Mouse (Mus musculus) cerebellum, adult 11-12 months (tissue): ENCODE results near the gene Rag2.

Experiments used
- DNase-seq: peaks from one replicate; pipeline ENCODE4 v3.0.0; 2022

Gene Rag2

GRCm38 (mm10) chr2:101627227-101627626 is 2.7 kb downstream of the Rag2 start:
- no peak for DNase-seq

- peak; percentile 93 for DNase-seq
Measured at GRCm38 (mm10) chr2:101628297-101629236, 4.0 kb downstream of the Rag2 start.

GRCm38 (mm10) chr2:101638979-101639839 is 14.7 kb downstream of the Rag2 start:
- DNase-seq = no peak

- no peak for DNase-seq
Measured at GRCm38 (mm10) chr2:101639840-101640350, 15.4 kb downstream of the Rag2 start.

GRCm38 (mm10) chr2:101645841-101646240 is 21.3 kb downstream of the Rag2 start:
- no peak for DNase-seq

- DNase-seq = no peak
Measured at GRCm38 (mm10) chr2:101648361-101648760, 23.8 kb downstream of the Rag2 start.

- peak; percentile 89 for DNase-seq
Measured at GRCm38 (mm10) chr2:101649114-101649671, 24.7 kb downstream of the Rag2 start, which contains the start of the genes Rag1 and B230118H07Rik. Rag1 (minus strand) TSS chr2:101649501. B230118H07Rik (minus strand) TSS chr2:101649532.

GRCm38 (mm10) chr2:101650446-101650845 is 25.9 kb downstream of the Rag2 start:
- DNase-seq = no peak

- DNase-seq = no peak
Measured at GRCm38 (mm10) chr2:101652204-101652920, 27.8 kb downstream of the Rag2 start.

- peak; percentile 71 for DNase-seq
Measured at GRCm38 (mm10) chr2:101652921-101653597, 28.5 kb downstream of the Rag2 start.

- no peak for DNase-seq
Measured at GRCm38 (mm10) chr2:101660536-101660935, 36.0 kb downstream of the Rag2 start.

GRCm38 (mm10) chr2:101665058-101665702 is 40.7 kb downstream of the Rag2 start:
- peak; percentile 70 for DNase-seq

- no peak for DNase-seq
Measured at GRCm38 (mm10) chr2:101665703-101666092, 41.2 kb downstream of the Rag2 start.

- DNase-seq = no peak
Measured at GRCm38 (mm10) chr2:101668751-101669150, 44.2 kb downstream of the Rag2 start.

- DNase-seq = peak; percentile 15
Measured at GRCm38 (mm10) chr2:101673547-101673946, 49.0 kb downstream of the Rag2 start.

- DNase-seq = peak; percentile 74
Measured at GRCm38 (mm10) chr2:101678236-101679021, 53.9 kb downstream of the Rag2 start, which contains the start of gene Traf6. Traf6 (plus strand) TSS chr2:101678429.

GRCm38 (mm10) chr2:101679164-101679784 is 54.8 kb downstream of the Rag2 start:
- DNase-seq = no peak
